Mouse (Mus musculus) Patski (cell line): ENCODE data around the gene Kcnh4. TPM values are rescaled to one million over a fixed set of nuclear protein-coding genes. Genes with fewer than 3 reads are reported as not detected.

Source experiments
- ATAC-seq: fragments of 100-300 bp; one replicate; pipeline ENCODE4 v1.8.0; 2021
- CTCF ChIA-PET: fragments of 350-600 bp; sonication (Branson Sonifier 250); formaldehyde crosslinking; loops from one replicate; lab custom pipeline; 2022; ENCODE audit warnings: inconsistent platforms; lab: Charles Lee
- POLR2A ChIA-PET: fragments of 350-600 bp; sonication (Branson Sonifier 250); formaldehyde crosslinking; loops from one replicate; lab custom pipeline; 2022; ENCODE audit warnings: antibody characterized with exemption, inconsistent platforms; lab: Charles Lee
- DNase-seq: peaks from one replicate; pipeline ENCODE4 v3.0.0-alpha.2; 2011; ENCODE audit warnings: low read depth, low spot score
- H3K27me3 ChIP-seq: fragments of 371-371 bp; one replicate; pipeline ENCODE4 v1.5.1; 2021
- CTCF ChIP-seq: fragments of 100-300 bp; IDR thresholded peaks from one replicate; pipeline ENCODE4 v1.5.1; 2021
- in situ Hi-C: fragments of 300-500 bp; cut with MboI; formaldehyde crosslinking; loops from 3 replicates; pipeline ENCODE4 v1.11.1; 2018; ENCODE audit warnings: low pct_unique_long_range_greater_than_20kb, mixed read lengths
- polyA plus RNA-seq: library from polyadenylated mRNA; unstranded; gene quantifications from one replicate; pipeline ENCODE4 v1.2.3, GENCODE M21; 2021

Gene Kcnh4
- polyA plus RNA-seq, 1 experiment from 2014 or later: 0.01 TPM

GRCm38 (mm10) chr11:100713174-100713573 lies 46.6 kb downstream of the Kcnh4 start:
- in situ Hi-C loops: loop anchor here (10.0 kb wide), 1 partner anchor 242 kb away; no protein-coding TSS in a partner anchor
- no peak for TF ChIP-seq CTCF
- no peaks in the 10 kb centered on the region for H3K27me3 ChIP-seq
- DNase-seq (no peak), ATAC-seq (no peak)
- ChIA-PET POLR2A (no interaction called here), CTCF (interaction anchor here (1.0 to 1.7 kb wide), 3 partner anchors 11 to 244 kb away, joined by 3 to 6 read pairs (median 5); no protein-coding TSS in a partner anchor)

DNA sequence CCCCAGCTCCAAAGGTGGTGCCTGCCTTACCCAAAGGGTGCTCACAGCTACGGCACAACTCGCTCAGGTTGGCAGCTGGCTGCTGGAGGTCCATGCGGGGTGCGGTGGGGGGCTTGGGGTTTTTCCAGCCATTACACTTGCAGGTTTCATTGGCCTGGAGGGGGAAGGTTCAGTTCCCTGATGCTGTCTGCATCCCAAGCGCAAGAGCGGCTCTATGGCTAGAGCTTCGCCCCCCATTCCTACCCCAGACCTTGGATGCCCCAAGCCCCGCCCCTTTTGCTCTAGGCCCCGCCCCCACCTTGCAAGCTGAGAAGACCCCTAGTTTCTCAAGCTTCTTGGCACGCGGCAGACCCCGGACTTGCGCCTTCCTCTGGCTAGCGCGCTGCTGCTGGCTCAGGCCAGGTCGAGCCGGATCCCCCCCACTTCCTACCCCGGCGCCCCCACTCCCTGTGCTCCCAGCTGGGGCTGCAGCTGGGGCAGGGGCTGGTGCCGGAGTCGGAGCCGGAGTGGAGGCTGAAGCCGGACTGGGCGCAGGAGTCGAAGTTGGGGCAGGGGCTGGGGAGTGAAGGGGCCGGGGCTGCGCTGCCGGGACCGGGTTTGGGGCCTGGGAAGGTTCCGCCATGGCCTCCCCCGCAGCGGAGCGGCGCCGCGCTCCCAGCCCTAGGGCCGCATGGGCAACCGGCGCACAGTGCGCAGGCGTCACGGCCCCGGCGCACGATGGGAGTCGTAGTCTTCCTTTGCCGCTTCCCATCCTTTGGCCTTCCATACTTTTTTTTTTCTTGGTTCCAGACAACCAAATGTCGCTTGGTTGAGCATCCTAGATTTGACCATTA lies 47.7 kb downstream of the Kcnh4 start, which contains the start of gene Kat2a:
Gene Kat2a (minus strand): TSS at position 683 of the 833 bp plus-strand sequence.
- in situ Hi-C loops: loop anchor here (10.0 kb wide), 1 partner anchor 243 kb away; no protein-coding TSS in a partner anchor
- TF ChIP-seq CTCF: no peak
- DNase-seq (peak; percentile 47), ATAC-seq (peak; percentile 66)
- ChIA-PET POLR2A (interaction anchor here (0.6 to 1.5 kb wide), 5 partner anchors 8 to 149 kb away, joined by 3 to 6 read pairs (median 4); partner anchors contain the start of gene Dhx58), CTCF (interaction anchor here (1.0 to 1.7 kb wide), 2 partner anchors 9 to 245 kb away, joined by 3 to 5 read pairs; no protein-coding TSS in a partner anchor)
- H3K27me3 ChIP-seq: no peaks in the 10 kb centered on the region

DNA sequence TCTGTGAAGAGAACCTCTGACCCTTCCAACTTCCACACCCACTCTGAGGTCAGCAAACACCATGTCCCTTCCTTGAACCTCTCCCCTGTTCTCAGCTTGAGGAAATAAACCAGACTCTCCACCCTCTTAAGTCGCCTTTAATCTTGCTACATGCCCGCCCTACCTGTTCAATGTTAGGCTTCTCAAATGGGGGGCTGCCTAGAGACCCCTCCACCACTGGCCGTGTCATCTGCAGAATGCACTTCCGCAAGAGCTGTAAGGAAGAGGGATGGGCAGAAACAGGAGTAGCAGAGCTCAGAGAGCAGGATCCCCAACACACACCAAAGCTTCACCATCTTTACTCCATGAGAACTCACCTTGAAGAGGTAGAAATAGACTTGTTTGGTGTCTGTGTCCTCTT lies 48.8 kb downstream of the Kcnh4 start:
- H3K27me3 ChIP-seq: no peaks in the 10 kb centered on the region
- ATAC-seq (no peak), DNase-seq (no peak)
- in situ Hi-C loops: loop anchor here (10.0 kb wide), 1 partner anchor 244 kb away; no protein-coding TSS in a partner anchor
- ChIA-PET POLR2A (interaction anchor here (1.5 kb wide), 1 partner anchor 11 kb away, joined by 3 read pairs; no protein-coding TSS in a partner anchor), CTCF (no interaction called here)
- no peak for TF ChIP-seq CTCF

GRCm38 (mm10) chr11:100710528-100710927 lies 49.2 kb downstream of the Kcnh4 start:
- in situ Hi-C loops: loop anchor here (10.0 kb wide), 1 partner anchor 244 kb away; no protein-coding TSS in a partner anchor
- POLR2A ChIA-PET: interaction anchor here (1.5 kb wide), 1 partner anchor 10 kb away, joined by 3 read pairs; no protein-coding TSS in a partner anchor
- no peak for DNase-seq
- H3K27me3 ChIP-seq: no peaks in the 10 kb centered on the region
- CTCF ChIA-PET: no interaction called here
- ATAC-seq: no peak
- TF ChIP-seq CTCF: no peak

DNA sequence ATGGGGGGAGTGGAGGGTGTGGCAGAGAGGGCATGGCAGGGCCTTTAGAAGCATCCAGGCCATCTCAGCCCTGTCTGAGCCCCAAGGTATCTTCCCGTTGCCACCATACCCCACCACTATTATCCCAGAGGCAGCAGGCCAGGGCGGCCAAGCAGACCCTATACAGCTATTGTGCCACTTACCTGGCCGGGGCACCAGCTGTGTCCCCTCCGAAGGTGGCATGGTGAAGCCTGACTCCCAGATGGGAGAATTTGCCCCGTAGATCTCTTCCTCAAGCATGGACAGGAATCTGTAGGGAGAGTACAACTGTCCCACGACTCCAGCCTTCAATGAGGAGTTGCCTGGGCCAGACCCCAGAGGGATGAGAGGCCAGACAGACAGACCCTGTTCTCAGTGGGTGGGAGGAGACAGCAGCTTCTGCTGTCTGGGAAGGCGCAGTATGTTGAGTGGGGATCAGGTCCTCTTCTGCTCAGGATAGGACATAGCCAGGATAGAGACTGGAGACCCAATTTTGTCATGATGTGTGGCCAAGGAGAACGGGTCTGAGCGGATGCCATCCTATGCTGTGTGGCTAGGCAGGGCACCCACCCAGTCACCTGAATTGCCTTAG lies 50.4 kb downstream of the Kcnh4 start:
- in situ Hi-C loops: no loop called here
- no peak for TF ChIP-seq CTCF
- DNase-seq (no peak), ATAC-seq (no peak)
- no peaks in the 10 kb centered on the region for H3K27me3 ChIP-seq
- ChIA-PET POLR2A (no interaction called here), CTCF (no interaction called here)

- POLR2A ChIA-PET: no interaction called here
- ATAC-seq (no peak), DNase-seq (no peak)
- no peak for TF ChIP-seq CTCF
- no peaks in the 10 kb centered on the region for H3K27me3 ChIP-seq
- CTCF ChIA-PET: interaction anchor here (1.1 kb wide), 1 partner anchor 9 kb away, joined by 4 read pairs; the partner anchor contains the start of gene Hspb9
- in situ Hi-C loops: no loop called here
These were observed 54.5 kb downstream of the Kcnh4 start for GRCm38 (mm10) chr11:100705095-100705747.

DNA sequence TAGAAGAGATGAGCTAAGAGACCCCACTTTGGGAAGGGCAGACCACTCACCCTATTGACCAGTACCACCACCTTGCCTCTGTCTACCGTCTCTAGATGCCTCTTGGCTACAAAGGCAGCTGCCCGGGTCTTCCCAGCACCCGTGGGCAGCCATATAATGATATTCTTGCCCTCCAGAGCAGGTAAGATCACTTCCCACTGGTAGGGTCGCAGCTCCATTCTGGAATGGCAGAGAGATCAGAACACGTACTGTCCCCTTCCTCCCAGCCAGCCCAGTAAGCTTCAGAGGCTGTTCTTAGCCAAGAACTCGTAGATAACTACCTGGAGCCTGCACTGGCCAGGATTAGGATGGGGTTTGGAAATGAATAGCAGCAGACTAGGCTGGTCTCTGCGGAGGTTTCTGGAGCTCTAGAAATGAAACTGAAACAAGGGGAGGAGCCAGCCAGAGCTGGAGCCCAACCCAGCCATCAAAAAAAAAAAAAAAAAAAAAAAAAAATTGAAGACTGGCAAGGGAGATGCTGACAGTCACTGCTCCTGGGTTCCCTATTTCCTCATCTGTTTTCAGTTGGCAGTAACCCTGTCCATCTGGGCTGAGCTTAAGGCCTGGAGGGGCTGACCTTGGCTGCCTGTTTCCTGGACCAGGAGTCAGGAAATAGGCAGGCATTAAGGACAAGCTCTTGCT lies 55.8 kb downstream of the Kcnh4 start, which contains the start of gene Dhx58:
Gene Dhx58 (minus strand): TSS at position 421 of the 681 bp plus-strand sequence.
- no peak for TF ChIP-seq CTCF
- CTCF ChIA-PET: interaction anchor here (1.0 to 2.1 kb wide), 5 partner anchors 10 to 346 kb away, joined by 3 to 5 read pairs (median 3); partner anchors contain the start of gene Hspb9
- DNase-seq: no peak
- in situ Hi-C loops: no loop called here
- POLR2A ChIA-PET: interaction anchor here (0.6 to 0.7 kb wide), 3 partner anchors 8 to 131 kb away, joined by 3 to 4 read pairs (median 3); partner anchors contain the start of gene Kat2a
- ATAC-seq: no peak
- H3K27me3 ChIP-seq: no peaks in the 10 kb centered on the region

- ChIA-PET POLR2A (no interaction called here), CTCF (interaction anchor here (1.0 to 2.1 kb wide), 6 partner anchors 9 to 345 kb away, joined by 3 to 5 read pairs (median 4); partner anchors contain the start of gene Kat2a)
- in situ Hi-C loops: no loop called here
- DNase-seq: no peak
- no peaks in the 10 kb centered on the region for H3K27me3 ChIP-seq
- TF ChIP-seq CTCF: no peak
- ATAC-seq: no peak
These were observed 56.4 kb downstream of the Kcnh4 start for GRCm38 (mm10) chr11:100703366-100703765.

GRCm38 (mm10) chr11:100702906-100703305 lies 56.8 kb downstream of the Kcnh4 start:
- POLR2A ChIA-PET: no interaction called here
- H3K27me3 ChIP-seq: no peaks in the 10 kb centered on the region
- no peak for ATAC-seq
- TF ChIP-seq CTCF: no peak
- DNase-seq: no peak
- in situ Hi-C loops: no loop called here
- CTCF ChIA-PET: interaction anchor here (1.3 to 2.1 kb wide), 5 partner anchors 9 to 345 kb away, joined by 3 to 5 read pairs (median 5); partner anchors contain the start of gene Kat2a
